Mouse (Mus musculus): ENCODE data around the gene S1pr4.

GRCm38 (mm10) chr10:81464405-81465264 lies 35.3 kb downstream of the S1pr4 start:
- TF ChIP-seq CTCF (IDR thresholded peaks at IDR 0.05; ENCODE audit: low read depth, low read length): no peak
- TF ChIP-seq POLR2A (IDR thresholded peaks at IDR 0.05; ENCODE audit: borderline replicate concordance, low read depth, low read length): no peak

All from bone marrow macrophage, adult 2 months (primary cell).